Mouse (Mus musculus) urinary bladder, postnatal 4 days (tissue): ENCODE measurements at regions not wholly inside any gene's neighbourhood (a gene's known extent, or its start where the extent isn't known, plus 50 kb on each side); places are given as distances from the start of the nearest gene placed in this dataset.
"Not testable (repeated sequence)": the region's sequence is repeated elsewhere in the genome, so short reads cannot be mapped to it uniquely, and the experiment has no call there.

Experiments used
- DNase-seq, 2 experiments: peaks; one replicate each; pipeline ENCODE4 v3.0.0; 2021 to 2022; ENCODE audit warnings: low spot score in 2 of 2

DNA sequence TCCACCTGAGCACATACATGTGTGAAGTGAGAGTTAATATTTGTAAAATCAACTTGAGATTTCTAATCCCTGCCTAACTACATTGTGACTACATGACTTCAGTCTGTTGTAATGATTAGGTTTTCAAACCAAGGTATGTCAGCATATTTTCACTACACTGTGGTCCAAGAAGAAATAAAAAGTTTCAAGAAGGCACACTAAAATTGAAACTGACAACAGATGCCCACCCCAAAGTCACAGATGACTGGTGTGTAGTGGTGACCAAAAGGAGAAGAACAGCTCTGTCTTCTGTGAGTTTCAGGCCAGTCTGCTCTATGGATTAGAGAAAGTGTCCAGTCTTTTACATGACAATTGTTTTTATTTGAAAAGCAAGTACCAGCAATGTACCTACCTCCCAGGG is 255.9 kb upstream of the Klf6 start:
- DNase-seq, result no peak

DNA sequence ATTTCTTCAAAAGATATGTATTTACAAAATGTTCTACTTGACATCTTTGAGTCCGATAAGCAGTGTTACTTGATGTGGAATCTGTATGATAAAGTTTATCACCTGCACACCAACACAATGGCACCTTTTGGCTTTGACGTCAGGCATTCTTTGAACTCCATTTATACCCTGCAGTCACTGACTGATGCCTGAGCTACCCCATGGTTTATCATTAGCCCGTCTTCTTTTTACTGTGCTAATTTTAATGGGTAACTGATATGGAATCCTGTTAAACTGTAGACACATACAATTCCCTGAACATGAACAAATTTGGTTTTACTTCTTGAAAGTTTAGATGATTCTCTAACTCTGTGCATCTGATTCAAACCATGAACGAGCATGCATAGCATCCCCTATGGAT is 253.8 kb upstream of the Klf6 start:
- DNase-seq, result no peak

DNA sequence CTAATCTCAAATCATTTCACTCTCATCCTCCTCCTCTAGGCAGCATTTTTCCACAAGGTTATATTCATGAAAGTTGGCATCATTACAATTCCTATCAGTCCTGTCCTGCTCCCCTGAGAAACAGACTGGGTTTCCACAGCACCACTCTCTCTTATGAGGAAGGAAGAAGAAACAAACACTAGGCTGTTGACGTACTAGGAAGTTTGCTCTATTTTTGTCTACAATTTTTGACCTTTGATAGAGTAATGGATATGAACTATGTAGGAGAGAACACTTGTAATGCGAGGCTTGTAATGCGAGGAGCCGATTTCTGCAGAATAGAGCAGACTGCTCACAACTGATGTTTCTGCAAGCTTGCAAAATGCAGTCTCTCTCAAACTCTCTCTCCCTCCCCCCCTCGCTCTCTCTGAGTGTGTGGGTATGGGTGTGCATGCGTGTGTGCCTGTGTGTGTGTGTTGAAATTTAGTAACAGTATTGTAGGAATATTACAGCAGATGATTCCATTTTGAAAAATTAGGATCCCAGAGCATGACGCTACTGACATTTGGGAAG is 247.0 kb upstream of the Klf6 start:
- no peak for DNase-seq

DNA sequence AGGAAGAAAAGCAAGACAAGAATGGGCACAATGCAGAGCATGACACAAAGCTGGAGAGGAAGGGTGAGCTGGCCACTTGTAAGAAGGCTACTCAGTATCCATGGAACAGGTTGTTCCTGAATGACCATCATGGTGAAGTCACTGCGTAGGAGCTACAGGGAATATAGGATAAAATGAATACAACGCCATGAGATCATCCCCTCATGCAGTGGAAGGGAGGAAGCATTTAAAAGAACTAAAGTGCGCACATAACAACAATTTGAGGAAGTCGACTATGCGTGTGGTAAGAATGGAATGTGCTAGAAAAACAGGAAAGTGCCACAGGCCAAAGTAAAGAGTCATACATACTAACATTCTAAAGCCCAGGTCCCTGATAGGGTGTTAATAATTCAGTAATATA is 246.4 kb upstream of the Klf6 start:
- no peak for DNase-seq

DNA sequence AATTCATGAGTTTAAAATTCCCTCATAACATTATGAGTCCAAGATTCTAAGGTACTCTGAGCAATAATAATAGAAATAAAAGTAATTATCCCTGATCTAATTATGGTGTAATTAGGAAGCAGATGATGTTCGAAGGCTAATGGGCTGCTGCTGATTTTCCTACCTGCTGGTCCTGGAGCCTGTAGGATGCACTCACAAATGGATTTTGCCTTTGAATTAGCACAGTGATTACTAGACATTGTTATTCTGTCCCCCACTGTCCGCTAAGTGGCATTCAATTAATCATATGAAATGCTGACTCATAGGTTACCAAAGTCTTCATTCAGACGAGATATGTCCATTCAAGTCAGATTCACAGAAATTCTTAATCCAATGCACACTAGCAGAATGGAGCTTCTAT is 246.0 kb upstream of the Klf6 start:
- DNase-seq, result no peak

DNA sequence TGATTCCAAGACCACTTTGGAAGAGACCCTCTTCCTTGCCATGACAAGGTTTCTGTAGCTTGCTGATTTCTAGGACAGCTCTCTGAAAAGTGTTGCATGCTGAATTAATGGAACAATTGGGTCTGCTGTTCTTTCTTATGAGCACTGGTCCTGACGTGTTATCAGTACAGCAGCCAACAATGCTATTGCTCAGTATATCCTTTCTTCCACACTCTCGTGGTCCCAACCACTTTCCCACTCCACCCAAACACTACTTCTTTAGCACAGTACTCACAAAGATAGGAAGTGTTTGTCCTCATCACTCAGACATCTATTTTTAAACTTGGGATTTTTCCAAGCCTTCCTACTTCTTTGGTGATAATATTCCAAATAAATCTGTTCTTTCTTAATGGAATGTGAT is 233.2 kb upstream of the Klf6 start:
- no peak for DNase-seq

DNA sequence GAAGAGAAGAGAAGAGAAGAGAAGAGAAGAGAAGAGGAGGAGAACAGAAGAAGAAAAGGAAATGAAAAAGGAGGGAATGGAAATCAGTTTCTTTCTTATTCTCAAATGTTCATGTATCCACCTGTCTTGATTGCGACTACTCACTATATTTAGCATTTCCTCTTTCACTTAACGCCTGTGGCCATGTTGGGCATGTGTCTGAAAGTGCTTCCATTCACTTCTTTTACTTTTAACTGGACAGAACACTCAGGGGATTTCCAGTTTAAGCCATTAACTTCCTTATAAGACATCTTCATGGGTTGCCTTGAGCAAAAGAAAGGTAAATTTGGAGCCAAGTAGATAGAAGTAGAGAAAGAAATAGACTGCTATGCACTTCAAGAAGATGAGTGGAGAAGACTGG is 226.3 kb upstream of the Klf6 start:
- no peak for DNase-seq

DNA sequence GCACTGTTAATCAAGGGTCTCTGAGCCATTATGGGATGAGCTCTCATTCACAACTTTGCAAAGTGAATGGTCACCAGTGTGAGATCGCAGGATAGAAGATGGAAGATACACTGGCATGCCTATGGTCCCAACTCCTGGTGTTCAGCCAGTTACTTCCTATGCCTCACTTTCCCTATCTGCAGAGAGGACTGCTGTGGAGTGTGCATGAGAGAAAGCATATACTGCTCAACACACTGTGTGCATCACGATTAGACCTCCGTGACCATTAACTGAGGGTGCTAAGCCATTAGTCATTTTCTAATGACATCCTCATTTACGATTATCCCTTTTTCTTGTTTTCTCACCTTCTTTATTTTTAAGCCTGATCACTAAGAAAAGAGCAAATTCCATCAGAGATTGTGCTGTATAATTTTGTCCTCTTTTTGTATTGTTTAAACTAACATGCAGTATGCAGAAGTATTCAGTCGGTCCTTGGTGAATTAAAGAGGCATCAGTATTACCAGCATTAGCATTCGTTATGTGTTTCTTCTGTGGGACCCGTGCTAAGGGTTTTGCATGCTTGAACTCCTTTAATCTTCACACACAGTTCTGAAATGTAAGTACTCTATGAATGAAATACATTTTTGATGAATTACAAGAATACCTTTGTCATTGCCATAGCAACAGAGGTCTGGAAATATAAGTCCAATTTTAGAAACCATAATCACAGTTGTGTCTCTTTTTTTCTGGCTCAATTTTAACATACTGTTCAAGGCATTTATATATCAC is 219.4 kb upstream of the Klf6 start:
- no peak for DNase-seq

DNA sequence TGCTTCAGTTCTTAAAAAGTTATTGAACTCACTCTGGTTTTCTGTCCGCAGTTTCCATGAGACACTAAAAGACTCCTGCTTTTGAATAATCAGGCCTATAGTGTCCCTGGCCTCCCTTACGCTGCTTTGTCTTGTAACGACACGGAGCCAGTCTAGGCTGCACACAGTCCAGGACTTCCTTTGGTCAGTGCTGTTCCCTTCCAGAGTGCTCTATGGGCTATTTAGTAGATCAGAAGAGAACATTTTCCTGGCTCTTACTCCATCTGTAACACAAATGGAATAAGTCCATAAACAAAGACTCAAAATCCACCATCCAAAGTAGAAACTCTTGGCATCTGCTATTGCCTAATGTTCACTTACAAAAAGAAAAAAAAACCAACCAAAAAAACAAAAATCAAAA is 213.0 kb upstream of the Klf6 start:
- no peak for DNase-seq

DNA sequence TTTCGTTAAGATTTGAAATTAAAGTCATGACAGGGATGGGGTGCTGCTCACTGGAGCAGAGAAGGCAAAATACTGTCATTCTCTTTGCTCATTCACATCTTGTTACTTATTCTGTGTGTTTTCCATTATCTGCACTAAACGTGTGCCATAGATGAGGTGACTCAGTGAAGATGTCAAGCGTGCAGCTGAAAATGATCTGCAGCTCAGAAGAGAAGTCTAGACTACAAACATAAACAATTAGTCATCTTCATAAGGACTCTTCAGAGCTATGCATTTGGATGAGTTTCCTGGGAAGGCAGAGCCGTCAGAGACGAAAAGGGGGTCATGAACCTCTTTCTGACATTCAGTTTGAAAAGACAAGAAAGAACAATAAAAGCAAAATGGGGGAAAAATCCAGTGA is 203.7 kb upstream of the Klf6 start:
- DNase-seq, result no peak

DNA sequence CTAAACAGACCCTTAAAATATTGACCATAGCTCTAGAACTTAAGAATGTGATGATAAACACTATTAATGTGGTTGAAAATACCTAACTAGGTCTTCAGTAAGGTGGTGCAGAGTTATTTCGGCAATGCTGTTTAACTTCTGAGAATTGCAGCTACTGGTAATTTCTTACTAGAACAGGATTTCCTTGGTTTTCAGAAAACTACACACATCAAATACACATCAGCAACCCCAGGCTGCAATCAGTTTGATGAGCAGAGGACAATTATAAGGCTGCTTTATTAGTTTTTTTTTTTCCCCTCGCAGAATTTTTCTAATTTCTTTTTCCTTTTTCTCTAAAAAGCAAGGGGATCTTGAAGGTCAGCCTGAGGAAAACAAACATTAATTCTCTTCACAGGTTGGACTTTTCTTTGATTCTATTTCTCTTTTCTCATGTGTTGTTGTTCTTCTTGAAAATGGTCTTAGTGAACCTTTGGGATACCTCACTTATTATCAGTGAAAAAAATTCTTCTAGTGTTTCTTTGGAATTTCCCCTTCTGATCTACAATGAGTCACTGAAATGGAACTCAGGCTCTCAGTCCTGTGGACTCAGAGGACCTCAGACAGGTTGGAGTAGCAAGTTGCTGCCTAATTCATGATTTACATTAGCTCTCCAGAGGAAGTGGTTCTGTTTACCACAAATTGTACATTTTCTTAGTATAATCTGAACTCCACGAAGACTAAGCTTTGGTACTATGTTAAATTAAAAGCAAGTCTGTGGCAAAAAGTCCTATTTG is 194.9 kb upstream of the Klf6 start:
- no peak for DNase-seq

DNA sequence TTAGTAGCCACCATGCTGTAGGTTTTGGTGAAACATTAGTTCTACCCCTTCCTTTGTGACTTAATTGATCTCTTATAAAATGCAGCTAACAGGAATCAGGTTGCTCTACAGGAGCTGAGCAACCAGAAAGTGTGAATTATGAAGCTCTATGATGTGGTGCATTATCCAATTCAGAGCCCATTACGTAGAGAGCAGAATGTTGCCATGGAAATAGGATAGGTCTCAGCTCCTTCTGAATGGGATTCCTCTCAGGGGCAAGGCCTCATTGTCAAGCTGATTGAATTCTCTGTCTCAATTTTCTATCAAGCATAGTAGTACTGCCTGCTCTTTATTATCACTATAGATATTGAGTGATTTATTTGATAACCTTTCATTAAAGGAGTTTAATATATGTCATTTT is 185.6 kb upstream of the Klf6 start:
- DNase-seq, result no peak

DNA sequence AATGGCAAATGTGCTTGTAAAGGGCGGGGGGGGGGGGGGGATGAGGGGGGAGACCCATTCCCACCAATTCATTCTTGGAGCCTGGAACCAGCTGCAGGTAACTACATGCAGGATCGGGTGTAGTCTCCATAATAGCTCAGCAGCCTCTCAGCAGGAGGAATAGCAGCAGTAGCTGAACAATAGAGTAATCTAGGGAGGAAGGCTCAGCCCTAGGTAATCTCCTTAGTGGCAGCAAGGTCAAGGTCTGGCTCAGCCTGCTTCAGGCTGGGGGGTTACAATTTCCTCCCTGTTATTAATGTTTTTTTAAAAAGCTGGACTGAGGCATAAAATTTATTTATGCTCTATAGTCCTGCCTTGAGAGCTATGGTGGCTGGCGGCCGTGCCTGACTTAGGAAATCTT is 171.2 kb upstream of the Klf6 start:
- no peak for DNase-seq

DNA sequence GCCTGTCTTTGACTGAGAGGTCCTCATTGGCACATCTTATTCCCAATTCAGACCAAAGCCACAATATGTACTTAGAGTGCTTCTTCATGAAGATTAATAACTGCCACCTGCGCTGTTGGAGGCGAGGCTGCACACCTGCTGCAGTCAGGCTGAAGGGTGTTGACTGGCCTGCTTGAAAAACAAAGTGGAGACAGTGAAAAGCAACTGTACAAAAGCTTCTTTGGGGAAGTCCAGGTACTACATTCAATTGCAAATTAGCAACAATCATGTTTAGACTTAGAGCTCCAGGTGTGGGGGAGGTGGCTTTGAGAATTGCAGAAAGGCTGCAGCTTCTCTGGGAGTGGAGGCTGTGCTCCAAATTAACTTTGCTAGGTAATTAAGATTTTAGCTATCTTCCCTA is 170.6 kb upstream of the Klf6 start:
- DNase-seq, result not testable (repeated sequence)

DNA sequence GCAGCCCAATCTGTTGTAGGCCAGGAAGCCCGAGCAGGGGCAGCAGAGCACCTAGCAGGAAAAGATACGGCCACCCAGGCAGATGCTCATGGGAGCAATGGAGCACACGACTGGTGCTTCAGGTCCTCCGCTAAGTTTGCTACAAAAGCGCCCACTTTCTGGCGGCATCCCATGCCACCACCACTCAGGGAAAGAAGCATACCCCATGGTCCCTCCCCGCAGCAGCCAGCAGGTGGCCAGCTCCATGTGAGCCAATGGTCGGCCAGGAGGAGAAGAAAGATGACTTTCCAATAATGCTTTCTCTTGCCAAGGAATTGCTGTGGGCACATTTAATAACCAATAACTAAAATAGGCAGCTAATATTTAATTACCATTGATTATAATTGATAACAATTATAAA is 166.7 kb upstream of the Klf6 start:
- no peak for DNase-seq

DNA sequence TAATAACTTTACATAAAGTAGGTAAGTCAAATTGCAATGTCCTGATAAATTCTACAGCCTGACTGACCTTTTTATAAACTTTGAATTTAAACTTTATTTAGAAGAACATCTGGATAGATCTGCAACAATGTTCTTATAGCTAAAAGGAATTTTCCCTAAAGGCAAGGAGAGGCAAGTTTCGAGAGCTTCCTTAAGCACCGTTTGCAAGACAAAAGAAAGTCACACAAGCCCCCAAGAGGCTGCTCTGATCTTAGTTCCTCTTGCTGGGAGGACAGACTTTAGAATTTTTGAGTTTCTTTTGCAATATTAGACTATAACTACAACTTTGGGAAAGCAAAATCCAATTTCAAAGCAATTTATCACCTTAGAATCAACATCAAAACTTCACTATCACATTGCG is 165.7 kb upstream of the Klf6 start:
- not testable (repeated sequence) for DNase-seq

DNA sequence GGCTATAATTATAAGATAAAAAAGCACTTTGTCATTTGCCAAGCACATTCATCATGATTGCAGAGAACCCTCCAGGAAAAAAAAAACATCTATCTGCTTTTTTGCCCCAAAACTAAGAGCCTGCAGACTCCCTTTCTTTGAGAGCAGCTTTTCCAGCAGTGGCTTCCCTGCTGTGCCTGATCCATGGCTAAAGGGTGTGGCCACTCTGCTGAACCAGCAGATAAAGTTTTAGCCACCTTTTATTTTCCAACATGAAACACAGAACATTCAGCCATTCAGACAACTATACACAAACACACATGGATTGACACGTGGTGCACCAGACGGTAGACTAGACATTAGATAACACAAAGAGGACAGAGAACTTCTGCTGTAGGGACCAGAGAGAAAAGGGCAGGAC is 164.9 kb upstream of the Klf6 start:
- no peak for DNase-seq

DNA sequence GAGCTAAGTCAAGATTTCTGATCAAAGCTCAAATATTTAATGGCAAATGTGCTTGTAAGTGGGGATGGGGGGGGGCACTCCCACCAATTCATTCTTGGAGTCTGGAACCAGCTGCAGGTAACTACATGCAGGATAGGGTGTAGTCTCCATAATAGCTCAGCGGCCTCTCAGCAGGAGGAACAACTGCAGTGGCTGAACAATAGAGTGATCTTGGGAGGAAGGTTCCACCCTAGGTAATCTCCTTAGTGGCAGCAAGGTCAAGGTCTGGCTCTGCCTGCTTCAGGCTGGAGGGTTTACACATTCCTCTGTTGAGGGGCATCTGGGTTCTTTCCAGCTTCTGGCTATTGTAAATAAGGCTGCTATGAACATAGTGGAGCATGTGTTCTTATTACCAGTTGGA is 164.0 kb upstream of the Klf6 start:
- DNase-seq, result not testable (repeated sequence)

DNA sequence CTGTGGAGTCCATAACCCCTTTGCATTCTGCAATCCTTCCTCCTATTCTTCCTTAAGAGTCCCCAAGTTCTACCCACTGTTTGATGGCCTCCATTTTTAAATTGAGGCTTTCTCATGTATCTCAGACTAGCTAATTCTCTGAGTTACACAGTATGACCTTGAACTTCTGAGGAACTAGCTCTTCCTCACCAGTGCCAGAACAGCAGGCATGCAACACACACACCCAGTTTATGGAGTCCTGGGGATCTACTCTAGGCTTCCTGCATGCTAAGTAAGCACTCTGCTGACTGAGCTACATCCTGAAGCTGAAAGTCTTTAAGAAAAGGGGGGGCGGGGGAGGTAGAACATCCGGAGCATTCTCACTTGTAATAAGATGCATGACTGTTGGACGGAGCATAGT is 159.2 kb upstream of the Klf6 start:
- no peak for DNase-seq

DNA sequence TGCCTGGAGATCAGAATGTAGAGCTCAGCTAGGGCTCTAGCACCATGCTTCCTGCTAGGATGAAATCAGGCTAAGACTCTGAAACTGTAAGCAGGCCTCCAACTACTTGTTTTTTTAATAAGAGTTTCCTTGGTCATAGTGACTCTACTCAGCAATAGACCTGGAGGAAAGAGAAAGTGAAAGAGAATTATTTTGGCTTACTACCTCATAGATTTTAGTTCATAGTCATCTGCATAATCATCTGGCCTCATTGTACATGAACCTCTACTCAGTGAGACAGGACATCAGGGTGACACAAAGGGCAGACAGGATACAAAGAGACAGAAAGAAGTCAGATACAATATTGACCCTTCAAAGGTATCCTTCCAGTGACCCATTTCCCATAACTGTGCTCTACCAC is 156.3 kb upstream of the Klf6 start:
- DNase-seq, result no peak

DNA sequence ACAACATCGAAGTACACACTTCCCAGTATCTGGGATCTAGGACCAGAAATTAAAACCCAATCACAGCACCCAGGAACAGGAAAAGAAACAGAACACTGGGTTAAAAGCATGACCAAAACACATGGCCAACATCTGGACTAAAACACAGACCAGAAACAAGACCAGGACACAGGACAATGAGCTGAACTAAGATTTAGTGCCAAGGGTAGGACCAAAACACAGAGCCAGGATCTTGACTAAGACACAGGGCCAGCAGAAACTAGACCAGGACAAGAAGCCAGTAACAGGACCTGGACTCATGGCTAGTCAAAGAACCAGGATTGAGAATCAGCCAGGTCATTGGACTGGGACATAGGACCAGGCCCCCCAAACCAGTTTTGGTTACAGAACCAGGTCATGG is 149.6 kb upstream of the Klf6 start:
- no peak for DNase-seq

DNA sequence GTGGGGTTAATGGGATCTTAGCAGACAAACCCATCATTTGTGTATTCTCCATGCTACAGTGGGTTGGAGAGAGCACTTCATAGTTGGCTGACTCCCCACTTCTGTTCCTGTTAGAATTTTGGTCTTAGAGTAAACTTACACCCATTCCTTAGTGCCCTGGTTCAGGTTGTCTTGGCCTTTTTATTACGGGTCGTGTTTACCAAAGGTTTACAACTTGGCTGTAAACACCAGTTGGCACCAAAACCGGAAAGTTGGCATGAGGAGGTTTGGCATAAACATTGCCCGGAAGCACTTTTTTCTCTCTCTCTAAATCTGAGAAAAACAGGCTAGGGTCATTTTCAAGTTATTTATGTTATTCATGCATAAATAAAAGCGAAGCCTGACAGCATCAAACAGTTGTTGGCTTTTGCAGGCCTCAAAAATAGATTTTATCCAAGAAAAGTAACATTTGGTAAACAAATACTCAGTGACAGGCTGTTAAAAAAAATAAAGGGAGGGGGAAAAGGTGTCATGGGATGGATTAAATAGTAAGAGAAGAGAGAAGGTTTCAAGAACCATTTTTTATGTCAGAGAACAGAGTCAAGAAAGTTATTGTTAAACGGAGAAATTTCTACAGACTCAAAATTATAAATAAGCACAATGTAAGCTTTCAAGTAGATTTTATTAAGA is 148.0 kb upstream of the Klf6 start:
- DNase-seq, result no peak

DNA sequence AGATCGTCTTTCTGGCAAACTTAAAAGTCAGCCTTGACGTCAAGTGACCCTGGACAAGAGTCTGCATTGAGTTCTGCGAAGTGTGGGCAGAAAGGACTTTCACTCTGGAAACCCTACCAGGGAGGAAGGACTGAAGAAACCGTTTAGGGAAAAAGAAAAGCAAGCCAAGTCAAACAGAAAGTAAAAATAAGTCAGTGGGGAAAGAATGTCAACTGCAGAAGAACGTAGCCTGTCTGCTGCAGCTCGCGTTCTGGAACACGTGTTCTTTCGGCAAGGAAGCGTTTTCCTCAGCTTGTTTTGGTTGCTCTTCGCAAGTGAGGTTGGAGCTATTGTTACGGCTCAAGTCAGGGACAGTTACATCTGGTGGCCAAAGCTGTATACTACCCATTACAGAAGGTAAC is 147.1 kb upstream of the Klf6 start:
- DNase-seq, result peak in 1 of 2 experiments; percentile 21
